Mouse (Mus musculus) CH12.LX (cell line): ENCODE results near the gene Cd101. TPM values are rescaled to one million over a fixed set of nuclear protein-coding genes. Genes with fewer than 3 reads are reported as not detected.

Experiments used
- DNase-seq: peaks from one replicate; pipeline ENCODE4 v3.0.0-alpha.2; 2013; ENCODE audit errors: extremely low read depth
- H3K27ac ChIP-seq: 2 replicates; pipeline ENCODE4 v1.5.1; 2012; ENCODE audit warnings: low read depth, mild to moderate bottlenecking, control low read depth, moderate library complexity; ENCODE audit not compliant: insufficient read depth
- H3K27me3 ChIP-seq: replicated peaks from 2 replicates; pipeline ENCODE3; 2012; ENCODE audit warnings: inconsistent platforms
- H3K36me3 ChIP-seq, 2 experiments: replicated peaks in 1 of 2; 2 replicates each; pipeline versions ENCODE3 to v1.6.1; 2012; ENCODE audit warnings: inconsistent platforms in 1 of 2, low read length in 1 of 2, mild to moderate bottlenecking in 1 of 2, mixed read lengths in 1 of 2, moderate library complexity in 1 of 2; ENCODE audit not compliant: control insufficient read depth in 1 of 2, insufficient read depth in 1 of 2
- H3K4me1 ChIP-seq, 2 experiments: 2 replicates each; pipeline ENCODE4 v1.6.1; 2012; ENCODE audit warnings: inconsistent platforms in 1 of 2, moderate library complexity in 1 of 2; ENCODE audit not compliant: insufficient read depth in 2 of 2, control insufficient read depth in 1 of 2
- H3K4me2 ChIP-seq: 2 replicates; pipeline ENCODE4 v1.6.1; 2012; ENCODE audit warnings: low read depth, mild to moderate bottlenecking, control low read depth; ENCODE audit not compliant: poor library complexity, insufficient read depth, severe bottlenecking
- H3K4me3 ChIP-seq, 3 experiments: fragments of 150-350 bp in 1 of 3; sonication (generic) in 1 of 3; replicated peaks in 1 of 3; 2 replicates each; pipeline versions ENCODE3 to v1.5.1; 2011 to 2012; ENCODE audit warnings: low read depth in 2 of 3, low read length in 2 of 3, mild to moderate bottlenecking in 2 of 3, moderate library complexity in 2 of 3, control low read depth in 1 of 3, improper control_type of control experiment in 1 of 3, inconsistent platforms in 1 of 3, mixed read lengths in 1 of 3; ENCODE audit not compliant: poor library complexity in 1 of 3
- H3K79me2 ChIP-seq: replicated peaks from 2 replicates; pipeline ENCODE4 v1.6.1; 2012; ENCODE audit warnings: mild to moderate bottlenecking, moderate library complexity; ENCODE audit not compliant: control insufficient read depth, poor library complexity, insufficient read depth, severe bottlenecking; ENCODE audit errors: extremely low read depth
- H3K9ac ChIP-seq: 2 replicates; pipeline ENCODE4 v1.6.1; 2012; ENCODE audit warnings: low read depth, mild to moderate bottlenecking, control low read depth, moderate library complexity; ENCODE audit not compliant: insufficient read depth
- H3K9me3 ChIP-seq: replicated peaks from 2 replicates; pipeline ENCODE3; 2012; ENCODE audit warnings: low read length, inconsistent platforms, mixed read lengths
- BHLHE40 ChIP-seq: IDR thresholded peaks from 2 replicates; pipeline ENCODE4 v1.6.1; 2011; ENCODE audit warnings: mild to moderate bottlenecking, low read depth, low read length, improper control_type of control experiment
- CHD2 ChIP-seq: IDR thresholded peaks from 2 replicates; pipeline ENCODE4 v1.6.1; 2011; ENCODE audit warnings: low read length, improper control_type of control experiment
- E2F4 ChIP-seq: IDR thresholded peaks from 2 replicates; pipeline ENCODE4 v1.6.1; 2011; ENCODE audit warnings: low read depth, low read length, improper control_type of control experiment; ENCODE audit not compliant: insufficient replicate concordance
- ELF1 ChIP-seq: IDR thresholded peaks from 2 replicates; pipeline ENCODE4 v1.6.1; 2014; ENCODE audit warnings: low read depth, mild to moderate bottlenecking, inconsistent platforms, low read length, improper control_type of control experiment
- EP300 ChIP-seq: IDR thresholded peaks from 2 replicates; pipeline ENCODE4 v1.6.1; 2011; ENCODE audit warnings: low read length, improper control_type of control experiment
- ETS1 ChIP-seq: conservative IDR thresholded peaks from 2 replicates; pipeline ENCODE4 v1.6.1; 2012; ENCODE audit warnings: low read depth, mild to moderate bottlenecking, inconsistent platforms, low read length, improper control_type of control experiment, moderate library complexity
- GABPA ChIP-seq: IDR thresholded peaks from 2 replicates; pipeline ENCODE4 v1.6.1; 2012; ENCODE audit warnings: low read depth, low read length, improper control_type of control experiment, inconsistent platforms; ENCODE audit not compliant: insufficient replicate concordance
- HCFC1 ChIP-seq: IDR thresholded peaks from 2 replicates; pipeline ENCODE4 v1.6.1; 2012; ENCODE audit warnings: low read depth, mild to moderate bottlenecking, inconsistent platforms, low read length, improper control_type of control experiment
- JUN ChIP-seq: IDR thresholded peaks from 2 replicates; pipeline ENCODE4 v1.6.1; 2011; ENCODE audit warnings: low read depth, mild to moderate bottlenecking, low read length, improper control_type of control experiment, moderate library complexity; ENCODE audit not compliant: insufficient read depth
- JUND ChIP-seq: conservative IDR thresholded peaks from 2 replicates; pipeline ENCODE4 v1.6.1; 2011; ENCODE audit warnings: low read depth, low read length, improper control_type of control experiment
- KAT2A ChIP-seq: IDR thresholded peaks from 2 replicates; pipeline ENCODE4 v1.6.1; 2012; ENCODE audit warnings: low read length, improper control_type of control experiment, inconsistent platforms; ENCODE audit not compliant: insufficient replicate concordance
- MAFK ChIP-seq: IDR thresholded peaks from 2 replicates; pipeline ENCODE4 v1.6.1; 2011; ENCODE audit warnings: low read length, improper control_type of control experiment; ENCODE audit not compliant: insufficient replicate concordance
- MAZ ChIP-seq: IDR thresholded peaks from 2 replicates; pipeline ENCODE4 v1.6.1; 2012; ENCODE audit warnings: low read depth, mild to moderate bottlenecking, inconsistent platforms, low read length, improper control_type of control experiment, moderate library complexity
- MXI1 ChIP-seq: IDR thresholded peaks from 2 replicates; pipeline ENCODE4 v1.6.1; 2011; ENCODE audit warnings: mild to moderate bottlenecking, low read depth, low read length, improper control_type of control experiment
- NELFE ChIP-seq: IDR thresholded peaks from 2 replicates; pipeline ENCODE4 v1.6.1; 2011; ENCODE audit warnings: low read depth, low read length, improper control_type of control experiment
- NRF1 ChIP-seq: IDR thresholded peaks from 2 replicates; pipeline ENCODE4 v1.6.1; 2014; ENCODE audit warnings: low read depth, mild to moderate bottlenecking, inconsistent platforms, low read length, improper control_type of control experiment, moderate library complexity
- PAX5 ChIP-seq: IDR thresholded peaks from 2 replicates; pipeline ENCODE4 v1.6.1; 2012; ENCODE audit warnings: low read length, inconsistent platforms, mixed read lengths
- POLR2AphosphoS2 ChIP-seq: IDR thresholded peaks from 2 replicates; pipeline ENCODE4 v1.6.1; 2011; ENCODE audit warnings: low read depth, low read length, improper control_type of control experiment
- RAD21 ChIP-seq: IDR thresholded peaks from 2 replicates; pipeline ENCODE4 v1.6.1; 2011; ENCODE audit warnings: low read depth, mild to moderate bottlenecking, low read length, improper control_type of control experiment, moderate library complexity
- RCOR1 ChIP-seq: conservative IDR thresholded peaks from 2 replicates; pipeline ENCODE4 v1.6.1; 2012; ENCODE audit warnings: low read depth, mild to moderate bottlenecking, inconsistent platforms, low read length, improper control_type of control experiment
- SMC3 ChIP-seq: IDR thresholded peaks from 2 replicates; pipeline ENCODE4 v1.6.1; 2011; ENCODE audit warnings: low read depth, low read length, improper control_type of control experiment
- TCF12 ChIP-seq: IDR thresholded peaks from 2 replicates; pipeline ENCODE4 v1.6.1; 2014; ENCODE audit warnings: low read depth, mild to moderate bottlenecking, inconsistent platforms, low read length, improper control_type of control experiment
- UBTF ChIP-seq: IDR thresholded peaks from 2 replicates; pipeline ENCODE4 v1.6.1; 2012; ENCODE audit warnings: low read depth, mild to moderate bottlenecking, inconsistent platforms, low read length, improper control_type of control experiment, moderate library complexity
- USF2 ChIP-seq: conservative IDR thresholded peaks from 2 replicates; pipeline ENCODE4 v1.6.1; 2011; ENCODE audit warnings: low read depth, low read length, improper control_type of control experiment
- ZNF384 ChIP-seq: IDR thresholded peaks from 2 replicates; pipeline ENCODE4 v1.6.1; 2012; ENCODE audit warnings: low read depth, low read length, improper control_type of control experiment, inconsistent platforms
- dilution Hi-C: fragments of 300-500 bp; cut with MboI; formaldehyde crosslinking; loops from 2 replicates; pipeline ENCODE4 v1.14.3; 2020; ENCODE audit warnings: low sequenced_read_pairs; ENCODE audit not compliant: extremely low pct_unique_long_range_greater_than_20kb, extremely low pct_ligation_motif_present
- in situ Hi-C: fragments of 300-500 bp; cut with MboI; formaldehyde crosslinking; loops from 3 replicates; pipeline ENCODE4 v1.14.3; 2019; ENCODE audit warnings: low sequenced_read_pairs, low pct_ligation_motif_present, low pct_unique_long_range_greater_than_20kb, mixed read lengths
- polyA plus RNA-seq: library from polyadenylated mRNA; unstranded; fragments of >175 nt; gene quantifications from 2 replicates; pipeline ENCODE4 v1.2.1, GENCODE M21; 2012; ENCODE audit warnings: low read depth; ENCODE audit not compliant: insufficient read length
- total RNA-seq, 2 experiments: library from RNA; depleted of rRNA; stranded (reverse); fragments of 300-350 nt in 1 of 2; fragments of >200 nt in 1 of 2; gene quantifications; 2 replicates each; pipeline ENCODE4 v1.2.3; 2012 to 2014

Cd101 gene
- total and polyA plus RNA-seq, 3 experiments: not detected

DNA sequence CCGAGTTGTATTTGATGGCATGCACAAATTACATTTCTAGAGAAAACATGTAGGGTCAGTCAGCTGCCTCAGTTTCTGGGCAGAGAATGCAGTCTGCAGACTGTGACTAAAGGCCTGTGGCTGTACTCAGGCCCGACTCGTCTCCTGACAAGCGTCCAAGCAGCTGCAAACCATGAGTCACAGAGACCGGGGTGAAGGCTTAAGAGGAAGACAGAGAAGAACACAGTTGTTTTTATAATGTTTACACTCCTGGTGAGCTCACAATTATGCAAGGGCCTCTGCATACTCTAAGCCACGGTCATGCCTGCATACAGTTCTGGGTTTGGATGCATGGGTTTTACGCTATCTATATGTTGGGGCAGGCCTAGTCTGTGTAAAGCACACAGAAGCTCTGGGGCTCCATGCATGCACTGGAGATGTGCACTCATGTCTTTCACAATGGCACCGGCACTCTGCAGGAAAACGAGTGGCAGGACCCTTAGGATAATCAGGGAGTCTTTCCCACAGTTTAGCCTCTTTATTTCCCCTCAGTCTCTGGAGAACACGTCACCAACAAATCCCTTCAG is 41.0 kb upstream of the Cd101 start:
- Histone ChIP-seq H3K27ac (no peak overlapping the region), H3K9ac (no peak overlapping the region), H3K36me3 (no peaks in the 10 kb centered on the region), H3K27me3 (no peaks in the 10 kb centered on the region), H3K4me2 (no peak overlapping the region), H3K4me3 (no peak overlapping the region), H3K4me1 (peaks cover 4 to 7% of the 10 kb centered on the region in 2 experiments; a peak in 3 of 4 replicates), H3K9me3 (no peaks in the 10 kb centered on the region), H3K79me2 (no peaks in the 10 kb centered on the region)
- dilution Hi-C loops: no loop called here
- no peak for TF ChIP-seq ELF1
- no peak for TF ChIP-seq JUND
- no peak for TF ChIP-seq ZNF384
- no peak for TF ChIP-seq UBTF
- no peak for TF ChIP-seq CHD2
- TF ChIP-seq NELFE: no peak
- no peak for TF ChIP-seq ETS1
- no peak for TF ChIP-seq MXI1
- no peak for TF ChIP-seq PAX5
- no peak for TF ChIP-seq RAD21
- no peak for TF ChIP-seq GABPA
- TF ChIP-seq USF2: no peak
- no peak for DNase-seq
- in situ Hi-C loops: no loop called here

DNA sequence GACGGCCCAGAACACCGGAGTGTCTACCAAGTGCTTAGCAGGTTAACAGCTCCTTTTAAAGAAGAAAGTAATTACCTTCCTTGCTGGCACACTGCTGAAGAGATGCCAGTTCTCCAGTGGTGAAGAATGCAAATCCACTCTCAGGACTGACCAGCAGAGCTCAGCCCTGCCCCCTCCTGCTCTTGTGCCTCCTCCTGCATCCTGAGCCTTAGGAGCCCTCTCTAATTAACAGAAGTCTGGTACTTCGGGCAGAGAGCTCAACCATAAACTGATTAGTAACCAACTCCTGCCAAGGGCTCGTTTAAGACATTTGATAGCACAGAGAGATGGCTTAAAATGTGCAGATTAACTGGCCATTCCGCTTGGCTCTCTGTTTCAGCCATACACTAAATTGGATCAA is 39.3 kb upstream of the Cd101 start:
- dilution Hi-C loops (no loop called here), in situ Hi-C loops (no loop called here)
- no peak for TF ChIP-seq SMC3
- TF ChIP-seq E2F4: no peak
- TF ChIP-seq TCF12: no peak
- TF ChIP-seq EP300: no peak
- no peak for TF ChIP-seq BHLHE40
- TF ChIP-seq ZNF384: no peak
- no peak for TF ChIP-seq JUN
- TF ChIP-seq ETS1: no peak
- TF ChIP-seq MAZ: no peak
- TF ChIP-seq MAFK: no peak
- no peak for TF ChIP-seq POLR2AphosphoS2
- TF ChIP-seq KAT2A: no peak
- no peak for TF ChIP-seq NRF1
- no peak for TF ChIP-seq ELF1
- no peak for TF ChIP-seq RCOR1
- no peak for TF ChIP-seq HCFC1
- H3K4me3 ChIP-seq: no peak overlapping the region
- peaks cover 4 to 7% of the 10 kb centered on the region in 2 experiments; a peak in 3 of 4 replicates for H3K4me1 ChIP-seq
- no peaks in the 10 kb centered on the region for H3K79me2 ChIP-seq
- no peaks in the 10 kb centered on the region for H3K36me3 ChIP-seq
- H3K9ac ChIP-seq: no peak overlapping the region
- no peaks in the 10 kb centered on the region for H3K27me3 ChIP-seq
- DNase-seq: no peak
- H3K9me3 ChIP-seq: no peaks in the 10 kb centered on the region
- H3K4me2 ChIP-seq: no peak overlapping the region
- no peak overlapping the region for H3K27ac ChIP-seq
